Mouse (Mus musculus) c-Kit-positive CD71-positive TER-119-negative erythroid progenitor cells, embryonic 14.5 days (primary cell): Measurements from ENCODE around the gene Gspt1.

Source experiments
- DNase-seq: peaks from one replicate; pipeline ENCODE4 v3.0.0-alpha.2; 2013; ENCODE audit warnings: low read depth

The Gspt1 gene

GRCm38 (mm10) chr16:11202571-11203554, 51.3 kb downstream of the Gspt1 start, which contains the start of gene Rsl1d1:
TSS of gene Rsl1d1 (minus strand) at chr16:11203331.
- peak; percentile 96 for DNase-seq

GRCm38 (mm10) chr16:11201740-11202394, 52.3 kb downstream of the Gspt1 start:
- no peak for DNase-seq

- DNase-seq, result no peak
These were observed 53.9 kb downstream of the Gspt1 start for GRCm38 (mm10) chr16:11200247-11200646.

- DNase-seq, result peak; percentile 75
These were observed 55.7 kb downstream of the Gspt1 start for GRCm38 (mm10) chr16:11198467-11198866.

GRCm38 (mm10) chr16:11197052-11197451, 57.1 kb downstream of the Gspt1 start:
- DNase-seq, result no peak

GRCm38 (mm10) chr16:11193231-11193630, 60.9 kb downstream of the Gspt1 start:
- DNase-seq, result no peak

- DNase-seq, result no peak
These were observed 64.0 kb downstream of the Gspt1 start for GRCm38 (mm10) chr16:11190150-11190549.

- DNase-seq, result no peak
These were observed 76.7 kb downstream of the Gspt1 start for GRCm38 (mm10) chr16:11177404-11177803.

- DNase-seq, result no peak
These were observed 77.3 kb downstream of the Gspt1 start for GRCm38 (mm10) chr16:11176884-11177244.

GRCm38 (mm10) chr16:11176208-11176883, 77.8 kb downstream of the Gspt1 start, which contains the start of gene Zc3h7a:
TSS of gene Zc3h7a (minus strand) at chr16:11176393.
- DNase-seq, result peak; percentile 78

- peak; percentile 71 for DNase-seq
These were observed 78.5 kb downstream of the Gspt1 start for GRCm38 (mm10) chr16:11175489-11176207.

GRCm38 (mm10) chr16:11175100-11175488, 79.0 kb downstream of the Gspt1 start:
- DNase-seq, result no peak

GRCm38 (mm10) chr16:11174671-11175081, 79.4 kb downstream of the Gspt1 start:
- DNase-seq, result peak; percentile 59

- no peak for DNase-seq
These were observed 82.4 kb downstream of the Gspt1 start for GRCm38 (mm10) chr16:11171679-11172078.
